Mouse (Mus musculus): Measurements from ENCODE around the gene Gm21190.
"Not testable (repeated sequence)": the region's sequence is repeated elsewhere in the genome, so short reads cannot be mapped to it uniquely, and the experiment has no call there.

Gene Gm21190

GRCm38 (mm10) chr5:15484616-15485015, 44.4 kb downstream of the Gm21190 start:
- DNase-seq, result not testable (repeated sequence)

- DNase-seq, result not testable (repeated sequence)
Observed at GRCm38 (mm10) chr5:15483576-15483975, 45.4 kb downstream of the Gm21190 start.

GRCm38 (mm10) chr5:15482815-15483214, 46.2 kb downstream of the Gm21190 start:
- DNase-seq, result peak; percentile 7

GRCm38 (mm10) chr5:15476423-15476822, 52.6 kb downstream of the Gm21190 start, which contains the start of gene Gm21149:
Gene Gm21149, minus strand, starts transcription at chr5:15476523.
- not testable (repeated sequence) for DNase-seq

All from cerebellum, adult 9-11 months (tissue).